Mouse (Mus musculus) spleen, adult 2 months (tissue): ENCODE measurements around the gene Oit3. TPM values are rescaled to one million over a fixed set of nuclear protein-coding genes. Genes with fewer than 3 reads are reported as not detected.
"Not testable (repeated sequence)": the region's sequence is repeated elsewhere in the genome, so short reads cannot be mapped to it uniquely, and the experiment has no call there.

ENCODE experiments used
- DNase-seq, 2 experiments: peaks; one replicate each; pipeline versions ENCODE4 v3.0.0 to v3.0.0-alpha.2; 2012 to 2021; ENCODE audit warnings: low spot score in 2 of 2, low read depth in 1 of 2
- H3K27ac ChIP-seq: fragments of 200-500 bp; 2 replicates; pipeline ENCODE4 v1.5.1; 2012; ENCODE audit warnings: low read length, inconsistent platforms; ENCODE audit not compliant: insufficient read depth
- H3K27me3 ChIP-seq: fragments of 200-500 bp; 2 replicates; pipeline ENCODE4 v1.6.1; 2012; ENCODE audit warnings: mild to moderate bottlenecking, moderate library complexity, low read length, inconsistent platforms; ENCODE audit not compliant: control insufficient read depth, insufficient read depth
- H3K36me3 ChIP-seq: fragments of 200-500 bp; 2 replicates; pipeline ENCODE4 v1.6.1; 2012; ENCODE audit warnings: mild to moderate bottlenecking, low read length, inconsistent platforms; ENCODE audit not compliant: control insufficient read depth, insufficient read depth
- H3K4me1 ChIP-seq: fragments of 200-500 bp; 2 replicates; pipeline ENCODE4 v1.6.1; 2011; ENCODE audit warnings: inconsistent platforms; ENCODE audit not compliant: control insufficient read depth, insufficient read depth, insufficient read length
- H3K4me3 ChIP-seq: fragments of 200-500 bp; 2 replicates; pipeline ENCODE4 v1.5.1; 2011; ENCODE audit warnings: mild to moderate bottlenecking, inconsistent platforms; ENCODE audit not compliant: insufficient read depth, insufficient read length; ENCODE audit errors: extremely low read depth
- CTCF ChIP-seq: fragments of 200-500 bp; IDR thresholded peaks from 2 replicates; pipeline ENCODE4 v1.5.1; 2011; ENCODE audit warnings: mild to moderate bottlenecking, inconsistent platforms; ENCODE audit not compliant: insufficient read depth, insufficient read length, insufficient replicate concordance; ENCODE audit errors: extremely low read depth
- POLR2A ChIP-seq: fragments of 200-500 bp; IDR thresholded peaks from 2 replicates; pipeline ENCODE4 v1.6.1; 2011; ENCODE audit warnings: low read depth, low read length, inconsistent platforms
- WGBS: fragments of 180-500 bp; shearing (Covaris S2); methylation state at CpG from one replicate; pipeline ENCODE4 v1.1.7; 2018; 5-methylcytosine and 5-hydroxymethylcytosine counted together
- polyA plus RNA-seq: library from polyadenylated mRNA; depleted of rRNA; stranded (reverse); fragments of >200 nt; gene quantifications from 2 replicates; pipeline ENCODE4 v1.2.3, GENCODE M21; 2012

The Oit3 gene
- polyA plus RNA-seq, 1 experiment: 5.2 TPM

GRCm38 (mm10) chr10:59416623-59417022, 25.0 kb downstream of the Oit3 start:
- DNase-seq: no peak
- Histone ChIP-seq H3K4me1 (no peaks in the 10 kb centered on the region), H3K27ac (no peak overlapping the region), H3K36me3 (no peaks in the 10 kb centered on the region), H3K4me3 (no peak overlapping the region), H3K27me3 (no peaks in the 10 kb centered on the region)
- TF ChIP-seq POLR2A (no peak), CTCF (no peak)
- WGBS: 88% methylated on average over 3 of the region's 3 CpGs

- 87% methylated on average over 4 of the region's 4 CpGs for WGBS
- no peaks in the 10 kb centered on the region for H3K36me3 ChIP-seq
- no peak for TF ChIP-seq CTCF
- TF ChIP-seq POLR2A: no peak
- H3K4me1 ChIP-seq: no peaks in the 10 kb centered on the region
- no peak overlapping the region for H3K4me3 ChIP-seq
- no peak overlapping the region for H3K27ac ChIP-seq
- H3K27me3 ChIP-seq: no peaks in the 10 kb centered on the region
- no peak for DNase-seq
Observed at GRCm38 (mm10) chr10:59413711-59414110, 27.9 kb downstream of the Oit3 start.

GRCm38 (mm10) chr10:59410264-59410663, 31.3 kb downstream of the Oit3 start:
- Histone ChIP-seq H3K27ac (no peak overlapping the region), H3K4me3 (no peak overlapping the region), H3K27me3 (no peaks in the 10 kb centered on the region), H3K36me3 (no peaks in the 10 kb centered on the region), H3K4me1 (no peaks in the 10 kb centered on the region)
- 78% methylated on average over 12 of the region's 12 CpGs for WGBS
- TF ChIP-seq CTCF (no peak), POLR2A (no peak)
- DNase-seq: no peak

- TF ChIP-seq POLR2A: no peak
- no peak for TF ChIP-seq CTCF
- DNase-seq: no peak
- Histone ChIP-seq H3K27ac (no peak overlapping the region), H3K4me1 (no peaks in the 10 kb centered on the region), H3K27me3 (no peaks in the 10 kb centered on the region), H3K36me3 (no peaks in the 10 kb centered on the region), H3K4me3 (no peak overlapping the region)
- 49% methylated on average over 6 of the region's 6 CpGs for WGBS
Observed at GRCm38 (mm10) chr10:59408499-59408898, 33.1 kb downstream of the Oit3 start.

GRCm38 (mm10) chr10:59403793-59404149, 37.8 kb downstream of the Oit3 start:
- no peak overlapping the region for H3K4me3 ChIP-seq
- H3K27me3 ChIP-seq: no peaks in the 10 kb centered on the region
- no peaks in the 10 kb centered on the region for H3K4me1 ChIP-seq
- TF ChIP-seq CTCF (no peak), POLR2A (no peak)
- no peak for DNase-seq
- H3K27ac ChIP-seq: no peak overlapping the region
- H3K36me3 ChIP-seq: no peaks in the 10 kb centered on the region
- WGBS: 94% methylated on average over 10 of the region's 10 CpGs

GRCm38 (mm10) chr10:59402899-59403792, 38.4 kb downstream of the Oit3 start, which contains the start of gene Pla2g12b:
TSS of gene Pla2g12b (plus strand) at chr10:59403660.
- WGBS: 82% methylated on average over 21 of the region's 21 CpGs
- DNase-seq: no peak
- H3K27ac ChIP-seq: no peak within 1 kb of the TSS
- no peaks in the 10 kb centered on the region for H3K36me3 ChIP-seq
- H3K27me3 ChIP-seq: no peaks in the 10 kb centered on the region
- no peak within 1 kb of the TSS for H3K4me3 ChIP-seq
- TF ChIP-seq POLR2A (no peak), CTCF (no peak)
- H3K4me1 ChIP-seq: no peaks in the 10 kb centered on the region

GRCm38 (mm10) chr10:59395461-59395860, 46.1 kb downstream of the Oit3 start, which contains the start of gene Gm10273:
TSS of gene Gm10273 (plus strand) at chr10:59395632.
- H3K4me3 ChIP-seq, H3K36me3 ChIP-seq, H3K27me3 ChIP-seq, H3K27ac ChIP-seq, H3K4me1 ChIP-seq, DNase-seq: not testable (repeated sequence)
- WGBS: 94% methylated on average over 12 of the region's 25 CpGs
